Mouse (Mus musculus) small intestine, adult 2 months (tissue): ENCODE results near the gene Pmm1. TPM values are rescaled to one million over a fixed set of nuclear protein-coding genes. Genes with fewer than 3 reads are reported as not detected.

Experiments
- H3K27ac ChIP-seq: fragments of 200-500 bp; 2 replicates; pipeline ENCODE4 v1.5.1; 2012; ENCODE audit warnings: low read depth, low read length, control low read depth, inconsistent platforms; ENCODE audit not compliant: insufficient read depth
- H3K27me3 ChIP-seq: fragments of 200-500 bp; 2 replicates; pipeline ENCODE4 v1.6.1; 2012; ENCODE audit warnings: mild to moderate bottlenecking, moderate library complexity, low read length, inconsistent platforms; ENCODE audit not compliant: control insufficient read depth, insufficient read depth
- H3K36me3 ChIP-seq: fragments of 200-500 bp; 2 replicates; pipeline ENCODE4 v1.6.1; 2012; ENCODE audit warnings: mild to moderate bottlenecking, low read length, control low read depth, inconsistent platforms; ENCODE audit not compliant: control insufficient read depth, insufficient read depth
- H3K4me1 ChIP-seq: fragments of 200-500 bp; 2 replicates; pipeline ENCODE4 v1.6.1; 2012; ENCODE audit warnings: low read length, inconsistent platforms, mixed read lengths; ENCODE audit not compliant: control insufficient read depth, insufficient read depth, insufficient read length
- H3K4me3 ChIP-seq: fragments of 200-500 bp; 2 replicates; pipeline ENCODE4 v1.5.1; 2012; ENCODE audit warnings: low read depth, mild to moderate bottlenecking, control low read depth, inconsistent platforms, low read length, moderate library complexity
- CTCF ChIP-seq: fragments of 200-500 bp; IDR thresholded peaks from 2 replicates; pipeline ENCODE4 v1.5.1; 2012; ENCODE audit warnings: low read depth, mild to moderate bottlenecking, control low read depth, inconsistent platforms, low read length, moderate library complexity, mixed read lengths; ENCODE audit not compliant: insufficient replicate concordance, insufficient read length; ENCODE audit errors: extremely low read depth
- POLR2A ChIP-seq: fragments of 200-500 bp; IDR thresholded peaks from 2 replicates; pipeline ENCODE4 v1.6.1; 2012; ENCODE audit warnings: low read depth, mild to moderate bottlenecking, control low read depth, inconsistent platforms, low read length, moderate library complexity
- WGBS: fragments of 180-500 bp; shearing (Covaris S2); methylation state at CpG from one replicate; pipeline ENCODE4 v1.1.7; 2018; 5-methylcytosine and 5-hydroxymethylcytosine counted together
- polyA plus RNA-seq: library from polyadenylated mRNA; depleted of rRNA; stranded (reverse); fragments of >200 nt; gene quantifications from 2 replicates; pipeline ENCODE4 v1.2.3, GENCODE M21; 2012

Pmm1 gene
- polyA plus RNA-seq, 1 experiment = 18.9 TPM

- Histone ChIP-seq H3K36me3 (no peaks in the 10 kb centered on the region), H3K4me3 (peak within 1 kb of the TSS; percentile 43), H3K4me1 (no peaks in the 10 kb centered on the region; the same call in 1 of the 2 replicates), H3K27me3 (peaks cover 9% of the 10 kb centered on the region), H3K27ac (no peak within 1 kb of the TSS)
- no peak for TF ChIP-seq POLR2A
- no peak for TF ChIP-seq CTCF
- whole genome bisulfite sequencing = 6% methylated on average over 12 of the region's 12 CpGs
Observed at GRCm38 (mm10) chr15:81936679-81937078, 24.1 kb downstream of the Pmm1 start, which contains the start of gene Csdc2. TSS of gene Csdc2 (plus strand) at chr15:81936759.

- Histone ChIP-seq H3K4me3 (peak overlapping the region; percentile 43; the same call in 1 of the 2 replicates), H3K27ac (no peak overlapping the region), H3K27me3 (peaks cover 9% of the 10 kb centered on the region), H3K4me1 (no peaks in the 10 kb centered on the region; the same call in 1 of the 2 replicates), H3K36me3 (no peaks in the 10 kb centered on the region)
- 59% methylated on average over 7 of the region's 7 CpGs for WGBS
- TF ChIP-seq CTCF (no peak), POLR2A (no peak)
Observed at GRCm38 (mm10) chr15:81935869-81936637, 24.7 kb downstream of the Pmm1 start.

- 79% methylated on average over 1 of the region's 1 CpGs for WGBS
- peaks cover 9% of the 10 kb centered on the region for H3K27me3 ChIP-seq
- H3K27ac ChIP-seq = peak overlapping the region; percentile 39; the same call in 1 of the 2 replicates
- H3K36me3 ChIP-seq = no peaks in the 10 kb centered on the region
- TF ChIP-seq POLR2A (no peak), CTCF (no peak)
- no peak overlapping the region for H3K4me3 ChIP-seq
- H3K4me1 ChIP-seq = no peaks in the 10 kb centered on the region; the same call in 1 of the 2 replicates
Observed at GRCm38 (mm10) chr15:81933986-81934385, 26.7 kb downstream of the Pmm1 start.

GRCm38 (mm10) chr15:81932951-81933470, 27.7 kb downstream of the Pmm1 start:
- Histone ChIP-seq H3K27me3 (peaks cover 9% of the 10 kb centered on the region), H3K36me3 (no peaks in the 10 kb centered on the region), H3K4me3 (no peak overlapping the region), H3K27ac (peak overlapping the region; percentile 5; the same call in 1 of the 2 replicates), H3K4me1 (no peaks in the 10 kb centered on the region; the same call in 1 of the 2 replicates)
- TF ChIP-seq POLR2A (no peak), CTCF (no peak)
- WGBS = 42% methylated on average over 12 of the region's 12 CpGs

- WGBS = 44% methylated on average over 11 of the region's 11 CpGs
- H3K27ac ChIP-seq = no peak overlapping the region
- peaks cover 4% of the 10 kb centered on the region; the same call in 1 of the 2 replicates for H3K27me3 ChIP-seq
- peaks cover 10% of the 10 kb centered on the region for H3K4me1 ChIP-seq
- TF ChIP-seq POLR2A (no peak), CTCF (no peak)
- H3K4me3 ChIP-seq = no peak overlapping the region
- no peaks in the 10 kb centered on the region for H3K36me3 ChIP-seq
Observed at GRCm38 (mm10) chr15:81928277-81928676, 32.5 kb downstream of the Pmm1 start.

- Histone ChIP-seq H3K4me1 (peaks cover 10% of the 10 kb centered on the region), H3K27ac (peak overlapping the region; percentile 28)
- 25% methylated on average over 4 of the region's 4 CpGs for WGBS
Observed at GRCm38 (mm10) chr15:81927741-81928140, 33.0 kb downstream of the Pmm1 start.

GRCm38 (mm10) chr15:81926446-81926822, 34.3 kb downstream of the Pmm1 start:
- no peak for TF ChIP-seq POLR2A
- no peak for TF ChIP-seq CTCF
- WGBS = 33% methylated on average over 9 of the region's 9 CpGs
- Histone ChIP-seq H3K36me3 (no peaks in the 10 kb centered on the region), H3K4me3 (no peak overlapping the region), H3K27me3 (no peaks in the 10 kb centered on the region), H3K27ac (no peak overlapping the region), H3K4me1 (peaks cover 10% of the 10 kb centered on the region)

More at GRCm38 (mm10) chr15:81927741-81928140, 33.0 kb downstream of the Pmm1 start:
- Histone ChIP-seq H3K36me3 (no peaks in the 10 kb centered on the region), H3K4me3 (no peak overlapping the region), H3K27me3 (peaks cover 2% of the 10 kb centered on the region; the same call in 1 of the 2 replicates)
- TF ChIP-seq POLR2A = no peak
- no peak for TF ChIP-seq CTCF
